Mouse (Mus musculus) kidney, embryonic 14.5 days (tissue): ENCODE data around the gene Pga5. TPM values are rescaled to one million over a fixed set of nuclear protein-coding genes. Genes with fewer than 3 reads are reported as not detected.

Source experiments
- ATAC-seq: fragments of 200-750 bp; cut with Nextera tagmentation; 2 replicates; pipeline ENCODE4 v1.8.0; 2017; ENCODE audit warnings: moderate number of reproducible peaks, mild to moderate bottlenecking, moderate TSS enrichment, moderate library complexity; ENCODE audit not compliant: low FRiP score, low TSS enrichment
- H3K27ac ChIP-seq: fragments of 300-500 bp; sonication (generic); 2 replicates; pipeline ENCODE4 v1.5.1; 2014; ENCODE audit warnings: low read depth, mild to moderate bottlenecking, low read length, moderate library complexity, mixed read lengths
- H3K27me3 ChIP-seq: fragments of 300-500 bp; sonication (generic); 2 replicates; pipeline ENCODE4 v1.6.1; 2014; ENCODE audit warnings: mild to moderate bottlenecking, low read length; ENCODE audit not compliant: control insufficient read depth, insufficient read depth
- H3K36me3 ChIP-seq: fragments of 300-500 bp; sonication (generic); 2 replicates; pipeline ENCODE4 v1.6.1; 2014; ENCODE audit warnings: low read length, mixed read lengths; ENCODE audit not compliant: control insufficient read depth, insufficient read depth
- H3K4me1 ChIP-seq: fragments of 300-500 bp; sonication (generic); 2 replicates; pipeline ENCODE4 v1.6.1; 2014; ENCODE audit warnings: low read length, mixed read lengths; ENCODE audit not compliant: control insufficient read depth, insufficient read depth
- H3K4me2 ChIP-seq: fragments of 300-500 bp; sonication (generic); replicated peaks from 2 replicates; pipeline ENCODE4 v1.6.1; 2014; ENCODE audit warnings: low read depth, mild to moderate bottlenecking, low read length
- H3K4me3 ChIP-seq: fragments of 300-500 bp; sonication (generic); 2 replicates; pipeline ENCODE4 v1.5.1; 2014; ENCODE audit warnings: mild to moderate bottlenecking, low read length
- H3K9ac ChIP-seq: fragments of 300-500 bp; sonication (generic); 2 replicates; pipeline ENCODE4 v1.6.1; 2014; ENCODE audit warnings: low read depth, mild to moderate bottlenecking, low read length, moderate library complexity
- H3K9me3 ChIP-seq: fragments of 300-500 bp; sonication (generic); 2 replicates; pipeline ENCODE4 v1.6.1; 2016; ENCODE audit warnings: low read length; ENCODE audit not compliant: control insufficient read depth
- WGBS: fragments of 180-500 bp; shearing (Covaris S2); extraction: QIAGEN DNeasy Blood & Tissue Kit; methylation state at CpG from one replicate; pipeline ENCODE4 v1.1.7; 2014; 5-methylcytosine and 5-hydroxymethylcytosine counted together
- polyA plus RNA-seq: library from polyadenylated mRNA; unstranded; fragments of >200 nt; fragmentation: Nextera tagmentation; extraction: Ambion mirVana; gene quantifications from 2 replicates; pipeline ENCODE4 v1.2.1, GENCODE M21; 2014

The Pga5 gene
- polyA plus RNA-seq = not detected in 2 replicates

GRCm38 (mm10) chr19:10677915-10678771, at the start of gene Pga5:
Gene Pga5, minus strand, starts transcription at chr19:10678071.
- no peaks in the 10 kb centered on the region for H3K9me3 ChIP-seq
- 38% methylated on average over 6 of the region's 6 CpGs for WGBS
- H3K9ac ChIP-seq = no peak within 1 kb of the TSS
- no peaks in the 10 kb centered on the region for H3K36me3 ChIP-seq
- ATAC-seq = no peak
- no peak within 1 kb of the TSS for H3K4me3 ChIP-seq
- H3K27ac ChIP-seq = no peak within 1 kb of the TSS
- H3K27me3 ChIP-seq = no peaks in the 10 kb centered on the region
- H3K4me1 ChIP-seq = no peaks in the 10 kb centered on the region
- no peak within 1 kb of the TSS for H3K4me2 ChIP-seq

- H3K4me1 ChIP-seq = peaks cover 14% of the 10 kb centered on the region
- ATAC-seq = no peak
- H3K27ac ChIP-seq = no peak overlapping the region
- H3K9me3 ChIP-seq = no peaks in the 10 kb centered on the region
- 67% methylated on average over 13 of the region's 13 CpGs for WGBS
- no peaks in the 10 kb centered on the region for H3K27me3 ChIP-seq
- H3K36me3 ChIP-seq = no peaks in the 10 kb centered on the region
- no peak overlapping the region for H3K4me2 ChIP-seq
- H3K9ac ChIP-seq = no peak overlapping the region
- no peak overlapping the region for H3K4me3 ChIP-seq
Measured at GRCm38 (mm10) chr19:10724629-10725363, 46.9 kb upstream of the Pga5 start.

- Histone ChIP-seq H3K9me3 (no peaks in the 10 kb centered on the region), H3K9ac (no peak overlapping the region), H3K4me1 (peaks cover 16% of the 10 kb centered on the region), H3K4me2 (no peak overlapping the region), H3K27me3 (no peaks in the 10 kb centered on the region), H3K4me3 (no peak overlapping the region), H3K36me3 (no peaks in the 10 kb centered on the region), H3K27ac (no peak overlapping the region)
- ATAC-seq = no peak
- WGBS = 37% methylated on average over 5 of the region's 5 CpGs
Measured at GRCm38 (mm10) chr19:10723649-10724048, 45.8 kb upstream of the Pga5 start.

- Histone ChIP-seq H3K27ac (no peak overlapping the region), H3K4me1 (peaks cover 16% of the 10 kb centered on the region), H3K4me3 (no peak overlapping the region), H3K27me3 (no peaks in the 10 kb centered on the region), H3K9ac (no peak overlapping the region; the same call in 1 of the 2 replicates), H3K36me3 (no peaks in the 10 kb centered on the region), H3K9me3 (no peaks in the 10 kb centered on the region), H3K4me2 (no peak overlapping the region)
- WGBS = 11% methylated on average over 13 of the region's 13 CpGs
- peak; percentile 48 for ATAC-seq
Measured at GRCm38 (mm10) chr19:10723084-10723483, 45.2 kb upstream of the Pga5 start.

GRCm38 (mm10) chr19:10721064-10721463, 43.2 kb upstream of the Pga5 start:
- H3K27me3 ChIP-seq = no peaks in the 10 kb centered on the region
- no peaks in the 10 kb centered on the region for H3K9me3 ChIP-seq
- no peak for ATAC-seq
- no peak overlapping the region for H3K4me2 ChIP-seq
- H3K36me3 ChIP-seq = no peaks in the 10 kb centered on the region
- H3K27ac ChIP-seq = no peak overlapping the region
- H3K9ac ChIP-seq = no peak overlapping the region; the same call in 1 of the 2 replicates
- 27% methylated on average over 5 of the region's 5 CpGs for WGBS
- peaks cover 16% of the 10 kb centered on the region for H3K4me1 ChIP-seq
- no peak overlapping the region for H3K4me3 ChIP-seq

GRCm38 (mm10) chr19:10720524-10720923, 42.7 kb upstream of the Pga5 start:
- H3K27me3 ChIP-seq = no peaks in the 10 kb centered on the region
- no peaks in the 10 kb centered on the region for H3K9me3 ChIP-seq
- WGBS = 23% methylated on average over 3 of the region's 3 CpGs
- no peak overlapping the region; the same call in 1 of the 2 replicates for H3K9ac ChIP-seq
- H3K4me1 ChIP-seq = peaks cover 16% of the 10 kb centered on the region
- ATAC-seq = no peak
- no peak overlapping the region for H3K4me2 ChIP-seq
- H3K36me3 ChIP-seq = no peaks in the 10 kb centered on the region
- no peak overlapping the region for H3K27ac ChIP-seq
- H3K4me3 ChIP-seq = no peak overlapping the region

- H3K9ac ChIP-seq = no peak overlapping the region
- no peak overlapping the region for H3K4me3 ChIP-seq
- no peaks in the 10 kb centered on the region for H3K9me3 ChIP-seq
- H3K27me3 ChIP-seq = no peaks in the 10 kb centered on the region
- WGBS = 15% methylated on average over 2 of the region's 2 CpGs
- H3K4me1 ChIP-seq = peaks cover 16% of the 10 kb centered on the region
- ATAC-seq = no peak
- H3K27ac ChIP-seq = no peak overlapping the region
- H3K4me2 ChIP-seq = no peak overlapping the region
- no peaks in the 10 kb centered on the region for H3K36me3 ChIP-seq
Measured at GRCm38 (mm10) chr19:10719751-10720150, 41.9 kb upstream of the Pga5 start.

GRCm38 (mm10) chr19:10718251-10718775, 40.4 kb upstream of the Pga5 start:
- 60% methylated on average over 7 of the region's 7 CpGs for WGBS
- Histone ChIP-seq H3K4me2 (no peak overlapping the region), H3K4me3 (no peak overlapping the region), H3K9ac (no peak overlapping the region), H3K36me3 (peaks cover 7% of the 10 kb centered on the region; the same call in 1 of the 2 replicates), H3K27ac (no peak overlapping the region), H3K4me1 (peaks cover 11% of the 10 kb centered on the region; the same call in 1 of the 2 replicates), H3K9me3 (no peaks in the 10 kb centered on the region), H3K27me3 (no peaks in the 10 kb centered on the region)
- ATAC-seq = no peak
